Mouse (Mus musculus) CD4-positive helper T cell, adult 2 months (primary cell): ENCODE measurements around the gene Cdx2.

ENCODE experiments used
- DNase-seq: peaks from one replicate; pipeline ENCODE4 v3.0.0-alpha.2; 2012; ENCODE audit warnings: low read depth, missing footprints, low spot score

Gene Cdx2

DNA sequence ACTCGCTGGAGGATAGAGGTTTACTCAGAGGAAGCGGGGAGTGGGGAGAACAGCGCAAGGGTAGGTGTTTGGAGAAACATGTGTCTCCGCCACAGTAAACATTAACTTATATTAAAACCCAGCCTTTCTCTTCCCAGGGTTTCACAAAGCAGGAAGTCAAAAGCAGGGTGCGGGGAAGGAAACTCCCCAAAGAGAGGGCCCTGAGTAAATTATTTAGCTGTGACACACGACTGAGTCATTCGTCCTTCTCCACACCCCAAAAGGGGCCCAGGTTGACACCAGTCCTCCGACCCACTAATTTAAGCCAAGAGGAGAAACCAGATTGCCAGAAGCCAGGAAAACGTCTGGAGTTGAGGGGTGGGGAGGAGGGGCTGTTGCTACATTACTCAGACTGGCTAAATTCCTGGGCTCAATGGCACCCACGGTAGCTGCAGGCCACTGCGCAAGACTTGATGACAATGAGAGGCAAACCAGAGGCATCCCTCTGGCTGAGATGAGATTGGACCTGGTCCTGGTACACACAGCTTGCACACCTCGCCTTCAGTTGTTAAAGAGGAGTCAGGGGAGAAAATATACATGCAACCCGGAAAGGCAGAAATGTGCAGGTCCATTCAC is 14.5 kb downstream of the Cdx2 start:
- DNase-seq, result no peak

DNA sequence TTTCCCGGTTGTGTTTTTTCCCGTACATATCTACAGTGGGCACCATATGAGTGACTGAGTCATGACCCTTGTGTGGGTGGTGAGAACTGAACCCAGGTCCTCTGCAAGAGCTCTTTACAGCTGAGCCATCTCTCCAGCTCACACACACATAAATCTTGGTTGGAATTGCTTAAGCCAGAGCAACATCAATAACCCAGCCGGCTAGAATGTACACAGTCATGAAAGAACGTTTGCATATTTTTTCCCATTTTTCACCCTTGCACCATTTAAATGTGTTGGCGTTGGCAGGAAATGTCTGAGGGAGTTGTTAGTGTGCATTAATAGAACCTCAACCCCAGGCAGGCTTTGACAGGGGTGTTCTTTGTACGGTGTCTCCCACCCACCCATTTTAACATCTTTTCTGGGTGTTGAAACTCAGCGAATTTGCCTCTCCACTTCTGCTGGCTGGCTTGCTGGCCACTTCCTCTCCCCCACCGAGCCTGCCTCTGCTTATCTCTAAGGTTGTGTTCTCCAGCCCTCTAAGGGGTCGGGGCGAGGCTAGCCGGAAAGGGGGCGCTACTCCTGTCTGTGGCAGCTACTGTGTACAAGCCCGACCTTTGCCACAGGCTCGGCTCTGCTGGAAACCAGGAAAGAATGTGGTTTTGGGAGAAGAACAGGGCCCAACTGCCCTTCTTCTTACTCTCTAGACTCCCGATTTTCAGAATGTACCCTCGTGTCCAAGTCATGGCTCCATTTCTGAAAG is 15.1 kb downstream of the Cdx2 start:
- no peak for DNase-seq

- no peak for DNase-seq
These were observed 22.7 kb downstream of the Cdx2 start for GRCm38 (mm10) chr5:147284365-147284764.

- DNase-seq, result no peak
These were observed 29.5 kb downstream of the Cdx2 start for GRCm38 (mm10) chr5:147277547-147277925.

GRCm38 (mm10) chr5:147276701-147277546 is 30.1 kb downstream of the Cdx2 start:
- DNase-seq, result no peak

DNA sequence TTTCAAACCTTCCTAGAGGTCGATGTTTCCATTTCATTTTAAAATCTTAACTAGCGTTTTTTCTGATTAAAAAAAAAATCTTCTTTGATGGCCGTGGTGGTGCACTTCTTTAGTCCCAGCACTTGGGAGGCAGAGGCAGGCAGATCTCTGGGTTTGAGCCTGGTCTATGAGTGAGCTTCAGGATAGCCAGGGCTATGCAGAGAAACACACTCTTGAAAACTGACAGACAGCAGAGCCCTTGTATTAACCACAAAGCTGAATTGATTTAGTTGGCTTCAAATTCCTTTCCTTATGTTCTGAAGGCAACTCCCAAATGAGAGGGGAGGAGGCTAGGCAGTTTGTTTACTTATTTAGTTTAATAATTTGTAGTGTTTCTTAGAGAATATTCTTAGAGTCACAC is 31.3 kb downstream of the Cdx2 start:
- no peak for DNase-seq

GRCm38 (mm10) chr5:147274174-147275141 is 32.6 kb downstream of the Cdx2 start:
- no peak for DNase-seq

GRCm38 (mm10) chr5:147272808-147273345 is 34.2 kb downstream of the Cdx2 start:
- DNase-seq, result no peak

DNA sequence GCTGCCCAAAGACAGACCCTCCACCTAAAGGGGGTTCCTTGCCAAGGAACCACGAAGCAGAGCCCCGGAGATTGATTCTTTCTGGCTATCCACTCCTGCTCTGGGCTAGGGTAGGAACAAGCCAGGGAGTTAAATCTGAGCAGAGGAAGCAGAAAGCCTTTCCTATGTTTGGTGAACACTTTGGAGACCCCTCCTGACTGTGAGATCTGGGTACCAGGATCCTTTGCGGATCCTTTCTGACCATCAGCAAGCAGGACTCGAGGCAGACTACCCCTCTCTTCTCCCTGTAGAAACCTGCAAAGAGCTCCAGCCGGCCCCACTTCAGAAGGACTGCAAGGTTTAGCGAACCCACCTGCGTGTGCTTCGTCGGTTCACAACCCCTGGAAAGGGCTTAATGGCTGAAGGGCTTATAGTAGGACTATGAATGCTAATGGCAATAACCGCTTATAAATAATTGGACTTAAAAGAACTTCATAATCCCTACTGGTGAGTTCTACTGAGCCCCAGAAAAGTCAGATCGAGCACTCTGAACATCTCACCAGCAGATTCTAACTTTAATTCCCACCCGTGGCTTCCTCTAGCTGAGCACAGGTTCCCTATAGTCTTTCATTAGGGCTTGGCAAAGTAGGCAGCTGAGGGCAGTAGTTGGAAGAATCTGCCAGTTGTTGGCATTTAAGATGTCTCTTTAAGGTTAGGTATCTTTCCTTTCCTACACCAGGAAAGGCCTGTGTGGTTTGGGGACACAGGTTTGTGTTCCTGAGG is 34.8 kb downstream of the Cdx2 start:
- no peak for DNase-seq

DNA sequence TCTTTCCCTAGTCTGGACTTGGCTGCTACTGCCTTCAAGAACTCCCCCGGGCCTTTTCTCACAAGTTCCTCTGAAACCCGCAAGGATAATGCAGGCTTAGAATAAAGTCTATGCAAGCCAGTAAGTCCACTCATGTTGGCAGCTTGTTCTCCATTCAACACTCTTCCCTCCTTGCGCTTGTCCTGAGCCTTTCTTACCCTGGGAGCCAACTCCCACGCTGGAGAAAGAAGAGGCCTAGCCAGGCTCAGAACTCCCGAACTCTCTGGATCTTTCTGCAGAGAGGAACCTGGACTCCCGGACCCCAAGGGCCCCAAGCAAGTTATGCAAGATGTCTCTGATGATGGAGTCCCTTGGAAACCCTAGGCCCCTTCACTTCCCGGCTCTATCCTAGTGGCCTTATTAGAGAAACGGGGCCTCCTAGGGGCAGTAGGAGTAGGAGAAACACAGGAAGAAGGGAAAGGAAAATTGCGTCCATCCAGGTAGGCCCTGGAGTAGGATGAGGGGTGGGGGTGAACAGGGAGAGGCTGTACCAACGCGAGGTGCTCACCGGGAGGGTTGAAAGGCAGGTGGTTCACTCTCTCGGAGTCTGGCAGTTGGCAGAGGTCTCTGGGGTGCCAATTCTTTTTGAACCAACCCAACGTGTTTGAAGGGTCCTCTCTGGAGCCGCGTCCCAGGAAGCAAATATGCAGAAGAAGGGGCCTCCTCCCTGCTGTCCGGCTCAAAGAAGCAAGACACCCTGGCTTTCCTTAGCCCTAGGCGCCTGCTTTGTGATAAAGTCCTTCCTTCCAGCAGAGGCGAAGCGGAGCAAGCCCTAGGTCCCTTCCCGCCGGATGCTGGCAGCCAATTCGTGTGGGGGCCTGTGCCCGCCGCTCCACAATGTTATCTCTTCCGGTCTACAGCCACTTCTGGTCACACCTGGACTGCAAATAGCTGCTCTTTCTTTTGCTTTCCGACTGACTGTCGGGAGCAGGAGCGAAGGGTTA is 36.1 kb downstream of the Cdx2 start:
- DNase-seq, result no peak

GRCm38 (mm10) chr5:147269926-147270672 is 37.0 kb downstream of the Cdx2 start, which contains the start of gene Pdx1:
Gene Pdx1 (plus strand): TSS chr5:147269959.
- no peak for DNase-seq

DNA sequence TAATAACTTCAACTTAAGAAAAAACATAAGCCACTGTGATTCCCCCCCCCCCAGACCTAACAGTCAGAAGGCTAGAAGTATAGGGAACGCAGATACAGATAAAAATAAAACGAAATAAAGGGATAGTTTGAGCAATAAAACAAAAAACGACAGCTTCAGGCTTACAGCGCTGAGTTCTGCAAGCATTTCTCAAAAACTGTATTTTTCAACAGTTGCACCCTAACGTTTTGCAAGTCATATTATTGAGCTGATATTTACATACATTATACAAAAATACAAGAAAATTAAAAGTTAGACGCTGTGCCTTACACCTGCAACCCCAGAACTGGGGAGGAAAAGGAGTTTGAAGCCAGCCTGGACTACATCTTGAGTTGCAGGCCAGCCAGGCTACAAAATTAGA is 37.7 kb downstream of the Cdx2 start:
- DNase-seq, result no peak

DNA sequence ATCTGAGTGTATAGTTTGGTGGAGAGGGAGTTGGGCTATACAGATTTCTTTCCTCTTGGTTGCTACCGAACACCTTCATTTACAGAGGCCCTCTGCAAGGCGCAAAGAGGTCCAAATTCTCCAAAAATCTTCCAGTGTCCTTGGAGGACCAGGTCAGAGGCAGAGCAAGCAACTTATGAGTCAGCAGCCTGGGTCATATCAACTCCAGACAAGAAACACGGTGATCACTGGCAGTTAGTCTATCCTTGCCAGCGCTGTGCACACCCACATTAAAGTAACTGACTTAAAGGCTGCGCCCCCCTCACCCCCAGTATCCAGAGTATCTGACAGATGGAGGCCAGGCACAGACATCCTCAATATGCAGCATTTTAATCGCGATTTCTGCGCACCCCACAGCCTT is 38.3 kb downstream of the Cdx2 start:
- DNase-seq, result no peak

- no peak for DNase-seq
These were observed 39.6 kb downstream of the Cdx2 start for GRCm38 (mm10) chr5:147267434-147267833.

- DNase-seq, result no peak
These were observed 43.1 kb downstream of the Cdx2 start for GRCm38 (mm10) chr5:147263945-147264344.

DNA sequence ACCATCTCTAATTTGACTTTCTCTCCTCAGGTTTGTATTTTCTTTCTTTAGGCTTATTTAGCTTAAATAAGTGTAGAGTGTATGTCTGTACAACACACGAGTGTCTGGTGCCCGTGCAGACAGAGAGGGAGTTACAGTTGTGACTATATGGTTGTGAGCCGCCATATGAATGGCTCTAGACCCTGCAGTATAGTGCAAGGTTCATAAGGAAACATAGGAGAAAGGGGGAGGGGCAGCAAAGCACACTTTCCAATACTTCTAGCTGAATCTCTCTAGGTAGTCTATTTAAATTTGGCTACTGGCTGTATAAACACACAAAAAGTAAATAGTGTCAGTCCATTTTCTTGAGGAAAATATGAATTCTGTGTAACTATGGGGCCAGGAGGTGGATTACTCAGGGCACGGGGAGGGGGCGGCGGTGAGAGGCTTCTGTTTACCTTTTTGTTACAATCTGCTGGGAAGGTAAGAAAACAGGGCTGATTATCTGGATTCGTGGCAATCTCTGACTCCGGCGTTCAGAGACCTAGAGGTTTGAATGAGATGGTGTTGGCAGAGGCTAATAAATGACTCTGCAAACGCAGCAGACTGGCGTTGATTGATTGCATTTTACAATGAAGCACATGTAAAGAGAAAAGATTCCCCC is 45.0 kb downstream of the Cdx2 start:
- DNase-seq, result no peak

- DNase-seq, result no peak
These were observed 46.3 kb downstream of the Cdx2 start for GRCm38 (mm10) chr5:147260778-147261177.

GRCm38 (mm10) chr5:147260189-147260588 is 46.9 kb downstream of the Cdx2 start:
- DNase-seq, result no peak
